Mouse (Mus musculus) bone marrow macrophage, adult 2 months (primary cell): Measurements from ENCODE around the gene Lcn11. TPM values are rescaled to one million over a fixed set of nuclear protein-coding genes. Genes with fewer than 3 reads are reported as not detected.
"Not testable (repeated sequence)": the region's sequence is repeated elsewhere in the genome, so short reads cannot be mapped to it uniquely, and the experiment has no call there.

Experiments used
- H3K27ac ChIP-seq: 2 replicates; pipeline ENCODE4 v1.5.1; 2012; ENCODE audit warnings: low read depth, low read length; ENCODE audit not compliant: insufficient read depth
- H3K4me1 ChIP-seq: 2 replicates; pipeline ENCODE4 v1.6.1; 2012; ENCODE audit warnings: low read length; ENCODE audit not compliant: control insufficient read depth, insufficient read depth
- H3K4me3 ChIP-seq: 2 replicates; pipeline ENCODE4 v1.5.1; 2012; ENCODE audit warnings: mild to moderate bottlenecking, low read length, moderate library complexity; ENCODE audit not compliant: insufficient read depth
- CTCF ChIP-seq: IDR thresholded peaks from 2 replicates; pipeline ENCODE4 v1.5.1; 2012; ENCODE audit warnings: low read depth, mild to moderate bottlenecking, low read length, moderate library complexity
- POLR2A ChIP-seq: IDR thresholded peaks from 2 replicates; pipeline ENCODE4 v1.6.1; 2012; ENCODE audit warnings: mild to moderate bottlenecking, low read depth, low read length, borderline replicate concordance
- polyA plus RNA-seq: library from polyadenylated mRNA; stranded (reverse); fragments of >200 nt; gene quantifications from 2 replicates; pipeline ENCODE4 v1.2.4, GENCODE M21; 2012; ENCODE audit not compliant: missing spikeins, insufficient read depth, insufficient read length

Lcn11 gene
- polyA plus RNA-seq = not detected in 2 replicates

GRCm38 (mm10) chr2:25776717-25777116 lies at the start of gene Lcn11:
Gene Lcn11 (plus strand): TSS chr2:25777017.
- H3K4me3 ChIP-seq = no peak within 1 kb of the TSS
- TF ChIP-seq CTCF = no peak
- TF ChIP-seq POLR2A = no peak
- H3K4me1 ChIP-seq = no peaks in the 10 kb centered on the region

GRCm38 (mm10) chr2:25733199-25733930 lies 43.5 kb upstream of the Lcn11 start:
- Histone ChIP-seq H3K27ac (no peak overlapping the region), H3K4me1 (no peaks in the 10 kb centered on the region), H3K4me3 (no peak overlapping the region)
- TF ChIP-seq POLR2A = no peak

More at GRCm38 (mm10) chr2:25776717-25777116, at the start of gene Lcn11:
- no peak within 1 kb of the TSS for H3K27ac ChIP-seq

GRCm38 (mm10) chr2:25736709-25737108 lies 40.1 kb upstream of the Lcn11 start, which contains the start of gene Obp2b:
Gene Obp2b (plus strand): TSS chr2:25737009.
- not testable (repeated sequence) for H3K27ac ChIP-seq, H3K4me1 ChIP-seq, H3K4me3 ChIP-seq

- H3K4me3 ChIP-seq = no peak overlapping the region
- H3K4me1 ChIP-seq = no peaks in the 10 kb centered on the region
- TF ChIP-seq POLR2A (no peak), CTCF (no peak)
- no peak overlapping the region for H3K27ac ChIP-seq
Measured at GRCm38 (mm10) chr2:25741671-25742070, 35.1 kb upstream of the Lcn11 start.

GRCm38 (mm10) chr2:25754201-25754600 lies 22.6 kb upstream of the Lcn11 start:
- Histone ChIP-seq H3K27ac (no peak overlapping the region), H3K4me1 (no peaks in the 10 kb centered on the region), H3K4me3 (no peak overlapping the region)
- no peak for TF ChIP-seq CTCF
- no peak for TF ChIP-seq POLR2A

- Histone ChIP-seq H3K27ac (no peak overlapping the region), H3K4me3 (no peak overlapping the region), H3K4me1 (no peaks in the 10 kb centered on the region)
- no peak for TF ChIP-seq POLR2A
- no peak for TF ChIP-seq CTCF
Measured at GRCm38 (mm10) chr2:25758064-25758625, 18.7 kb upstream of the Lcn11 start.

- H3K27ac ChIP-seq = no peak within 1 kb of the TSS
- no peaks in the 10 kb centered on the region for H3K4me1 ChIP-seq
- no peak for TF ChIP-seq POLR2A
- no peak for TF ChIP-seq CTCF
- H3K4me3 ChIP-seq = no peak within 1 kb of the TSS
Measured at GRCm38 (mm10) chr2:25765269-25765668, 11.5 kb upstream of the Lcn11 start, which contains the start of gene Lcn3. Gene Lcn3 (plus strand): TSS chr2:25765569.

DNA sequence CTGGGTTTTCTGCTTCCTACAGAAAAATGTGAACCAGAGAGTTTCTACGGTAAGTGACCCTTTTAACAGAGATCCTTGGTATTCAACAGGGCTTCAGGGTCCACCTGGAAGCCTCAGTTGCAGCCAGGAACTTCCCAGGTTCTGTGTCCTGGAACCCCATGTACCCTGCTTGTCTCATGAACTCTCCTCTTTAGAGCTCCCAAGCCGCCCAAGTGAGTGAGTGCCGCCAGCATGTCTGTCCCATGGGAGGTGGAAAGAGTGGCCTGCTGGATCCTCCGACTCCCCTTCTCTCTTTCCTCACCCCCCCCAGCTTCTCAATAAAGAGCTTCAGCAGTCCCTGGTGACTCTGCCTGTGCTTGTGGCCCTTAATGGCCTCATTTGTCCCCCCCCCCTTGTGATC lies 9.1 kb upstream of the Lcn11 start:
- no peaks in the 10 kb centered on the region for H3K4me1 ChIP-seq
- no peak overlapping the region for H3K27ac ChIP-seq
- no peak overlapping the region for H3K4me3 ChIP-seq
- TF ChIP-seq CTCF = no peak
- no peak for TF ChIP-seq POLR2A

GRCm38 (mm10) chr2:25773507-25773906 lies 3.3 kb upstream of the Lcn11 start:
- no peak for TF ChIP-seq POLR2A
- TF ChIP-seq CTCF = no peak
- no peak overlapping the region for H3K27ac ChIP-seq
- no peaks in the 10 kb centered on the region for H3K4me1 ChIP-seq
- H3K4me3 ChIP-seq = no peak overlapping the region

DNA sequence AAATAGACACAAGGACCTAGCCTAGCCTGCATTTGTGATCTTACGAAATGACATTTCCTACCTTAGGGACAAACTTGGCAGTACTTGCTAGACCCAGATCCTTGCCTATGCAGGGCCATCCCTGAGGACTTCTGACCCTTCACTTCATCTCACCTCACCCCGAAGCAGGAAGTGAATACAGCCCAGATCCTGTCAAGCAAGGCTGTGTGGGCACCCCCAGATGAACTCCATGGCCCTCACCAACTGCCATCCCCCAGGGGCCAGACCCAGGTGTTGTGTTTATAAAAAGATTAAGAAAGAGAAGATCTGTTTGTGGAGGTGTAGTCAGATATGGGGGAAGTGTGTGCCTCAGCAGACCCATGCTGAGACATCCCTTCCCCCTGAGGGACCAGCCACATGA lies 2.2 kb upstream of the Lcn11 start:
- TF ChIP-seq POLR2A (no peak), CTCF (no peak)
- no peak overlapping the region for H3K4me3 ChIP-seq

More for the DNA sequence above, 2.2 kb upstream of the Lcn11 start:
- H3K4me1 ChIP-seq = no peaks in the 10 kb centered on the region
- H3K27ac ChIP-seq = no peak overlapping the region
